Mouse (Mus musculus) B cell, adult 67 days (primary cell): Measurements from ENCODE around the gene Klrb1c. TPM values are rescaled to one million over a fixed set of nuclear protein-coding genes. Genes with fewer than 3 reads are reported as not detected.

Experiments used
- total RNA-seq, 2 experiments: library from RNA; stranded (reverse); gene quantifications; 4 replicates each; pipeline ENCODE4 v1.2.4; 2023

The Klrb1c gene
- total RNA-seq: 1 to 10 TPM in 1 of 2 experiments, under 1 TPM in 1; 0.95 to 1.2 TPM

GRCm38 (mm10) chr6:128789115-128789514 is at the start of gene Klrb1c:
Gene Klrb1c, minus strand, starts transcription at chr6:128789215.

DNA sequence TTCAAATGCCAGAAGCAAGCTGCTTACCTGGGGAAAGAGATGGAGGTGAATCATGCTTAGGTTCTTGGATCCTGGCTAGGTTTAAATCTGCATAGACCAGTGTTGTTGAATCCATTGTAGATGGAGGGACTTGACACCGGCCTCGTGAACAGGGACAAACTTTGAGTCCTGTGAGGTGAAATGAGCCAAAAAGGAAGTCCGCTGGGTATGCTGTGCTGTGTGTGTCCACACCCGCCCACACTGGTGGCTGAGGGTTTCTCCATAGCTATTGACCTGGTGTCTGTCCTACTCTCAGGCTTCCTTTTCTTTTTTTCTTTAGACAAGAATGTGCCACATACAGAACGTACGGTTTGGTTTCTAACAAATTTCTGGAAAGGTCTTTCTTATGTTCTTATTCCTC is 37.1 kb upstream of the Klrb1c start, which contains the start of the genes Gm44511 and Klrb1b:
Gm44511 (minus strand) TSS at position 184 of the 400 bp plus-strand sequence.
Klrb1b (minus strand) TSS at position 200 of the 400 bp plus-strand sequence.

Other genes with a start within 250 kb of the Klrb1c start
- gene A2ml1, start 207.6 kb downstream of the Klrb1c start, total RNA-seq: not detected
- not detected for gene Klrb1a, start 165.7 kb downstream of the Klrb1c start, total RNA-seq
- gene Clec2h, start 126.8 kb downstream of the Klrb1c start, total RNA-seq: 100 to 1,000 TPM; 181 to 222 TPM
- gene Klrb1, start 66.2 kb downstream of the Klrb1c start, total RNA-seq: under 1 TPM in 1 of 2 experiments, not detected in 1; 0.68 TPM
- gene Gm44511, start 37.1 kb upstream of the Klrb1c start, total RNA-seq: not detected
- gene Klrb1b, start 37.1 kb upstream of the Klrb1c start, total RNA-seq: 1 to 10 TPM in 1 of 2 experiments, not detected in 1; 1.0 TPM
- gene Clec2i, start 98.4 kb upstream of the Klrb1c start, total RNA-seq: 100 to 1,000 TPM in 1 of 2 experiments, 10 to 100 TPM in 1; 82.7 to 102 TPM
- 100 to 1,000 TPM in 1 of 2 experiments, 10 to 100 TPM in 1; 95.8 to 109 TPM for gene BC035044, start 101.9 kb upstream of the Klrb1c start, total RNA-seq
- gene Clec2g, start 145.2 kb upstream of the Klrb1c start, total RNA-seq: 10 to 100 TPM; 10.9 to 13.1 TPM